Mouse (Mus musculus) adrenal gland, postnatal 14 days (tissue): Measurements from ENCODE around the gene Styx. TPM values are rescaled to one million over a fixed set of nuclear protein-coding genes. Genes with fewer than 3 reads are reported as not detected.
A peak's percentile ranks its signal among the peaks of the same experiment; 100 is the strongest.
"Not testable (repeated sequence)": the region's sequence is repeated elsewhere in the genome, so short reads cannot be mapped to it uniquely, and the experiment has no call there.

Experiments used
- DNase-seq: peaks from one replicate; pipeline ENCODE4 v3.0.0; 2021; ENCODE audit warnings: mixed read lengths
- total RNA-seq: library from RNA; stranded (reverse); gene quantifications from 2 replicates; pipeline ENCODE4 v1.2.3, GENCODE M21; 2021

Gene Styx
- total RNA-seq, 1 experiment from 2014 or later, result 32.3 TPM

DNA sequence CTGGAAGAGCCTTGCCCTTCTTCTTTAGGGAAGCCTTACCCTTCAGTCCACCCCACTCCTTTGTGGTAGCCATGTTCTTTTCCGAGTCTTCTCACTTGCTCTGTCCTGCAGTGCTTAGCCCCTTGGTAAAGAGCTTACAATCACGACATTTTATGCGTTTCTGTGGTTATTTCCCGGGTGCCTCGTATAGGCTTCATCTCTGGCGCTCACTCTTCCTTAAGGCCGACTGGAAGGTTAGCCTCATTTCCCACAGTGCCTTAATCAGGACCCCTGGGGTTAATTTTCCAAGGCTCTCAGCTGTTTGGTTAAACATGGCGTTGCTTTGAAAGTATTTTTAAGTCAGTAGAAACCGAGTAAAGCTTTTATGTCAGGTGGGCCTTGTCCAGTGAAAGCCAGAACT lies 88.5 kb downstream of the Styx start:
- no peak for DNase-seq

DNA sequence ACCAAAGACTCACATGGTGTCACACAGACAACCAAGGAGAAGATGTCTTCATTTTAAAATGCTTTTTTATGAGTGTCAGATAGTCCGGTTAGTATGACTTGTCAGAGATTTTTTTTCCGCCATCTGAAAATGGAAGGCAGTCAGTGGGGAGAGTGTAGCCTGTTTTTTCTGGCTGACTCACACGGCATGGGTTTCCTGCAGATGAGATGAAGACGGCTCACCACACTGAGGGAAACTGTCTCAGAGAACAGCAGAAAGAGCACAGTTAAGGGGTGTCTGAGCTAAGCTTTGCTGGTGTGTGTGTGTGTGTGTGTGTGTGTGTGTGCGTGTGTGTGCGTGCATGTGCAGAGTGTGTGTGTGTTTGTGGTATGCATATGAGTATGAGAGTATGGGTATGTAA lies 90.4 kb downstream of the Styx start:
- DNase-seq, result no peak

DNA sequence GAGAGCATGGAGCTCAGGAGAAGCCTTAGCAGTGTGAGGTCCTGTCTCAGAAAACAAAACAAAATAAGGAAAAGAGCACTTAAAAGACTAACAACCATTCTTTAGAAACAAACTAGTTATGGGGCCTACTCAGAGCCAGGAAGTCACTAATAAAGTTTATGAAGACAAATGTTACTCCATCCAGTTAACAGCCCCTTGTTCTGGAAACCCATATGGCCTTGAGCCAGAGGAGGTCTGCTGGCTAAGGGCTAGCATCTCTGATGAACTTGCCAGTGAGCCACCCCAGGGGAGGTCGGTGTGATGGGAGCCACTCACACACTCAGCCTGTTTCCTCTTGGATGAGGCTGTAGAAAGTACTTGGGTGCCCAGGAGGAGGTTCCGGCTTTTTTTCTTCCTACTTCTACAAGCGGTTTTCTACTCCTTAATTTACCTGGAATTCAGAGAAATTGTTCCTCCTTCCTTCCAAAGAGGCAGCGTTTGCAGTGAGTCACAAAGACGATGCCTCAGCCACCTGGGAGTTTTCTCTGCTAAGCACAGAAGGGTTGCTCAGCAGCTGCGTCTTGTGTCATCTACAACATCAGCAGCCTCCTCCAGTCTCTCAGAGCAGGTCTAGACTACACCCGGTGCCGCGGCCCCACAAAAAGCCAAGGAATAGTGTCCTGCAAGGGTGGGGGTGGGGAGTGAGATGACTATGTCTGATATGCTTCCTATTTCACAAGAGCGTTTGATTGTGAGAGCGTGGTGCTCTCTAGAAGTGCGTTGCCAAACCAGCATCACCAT lies 92.1 kb downstream of the Styx start:
- DNase-seq, result no peak

DNA sequence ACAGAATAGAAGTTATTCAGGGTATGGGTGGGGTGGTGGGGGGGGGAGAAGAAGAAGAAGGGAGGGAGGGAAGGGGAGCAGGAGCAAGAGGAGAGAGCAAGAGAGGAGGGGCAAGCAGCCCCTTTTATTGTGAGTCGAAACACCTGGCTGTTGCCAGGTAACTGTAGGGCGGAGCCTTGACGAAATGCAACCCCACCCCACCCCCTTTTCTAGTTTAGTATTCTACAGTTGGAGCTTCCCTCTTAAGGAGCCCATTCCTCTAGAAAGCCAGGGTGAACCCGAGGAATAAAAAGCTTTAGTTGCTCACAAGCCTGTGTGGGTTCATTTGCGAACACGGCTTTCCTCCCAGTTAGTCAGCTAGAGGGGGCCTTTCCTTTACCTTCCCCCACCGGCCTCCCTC lies 94.0 kb downstream of the Styx start:
- no peak for DNase-seq

DNA sequence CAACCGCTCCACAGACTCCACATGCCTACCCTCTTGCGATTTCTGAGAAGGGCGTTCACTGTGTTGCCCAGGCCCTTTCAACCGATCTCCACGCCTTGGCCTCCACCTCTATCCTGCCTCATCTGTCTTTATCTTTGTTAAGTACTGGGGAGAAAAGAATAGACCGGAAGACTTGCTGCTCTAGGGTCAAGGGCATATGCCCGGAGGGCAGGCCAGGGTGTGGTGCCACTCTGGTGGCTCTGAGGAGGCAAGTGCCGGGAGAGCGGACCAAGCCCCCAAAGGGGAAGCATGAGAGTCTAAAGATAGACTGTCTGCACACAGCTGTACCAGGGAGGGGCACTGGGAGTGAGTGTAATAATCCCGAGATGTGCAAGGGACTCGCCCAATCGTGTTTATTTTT lies 94.6 kb downstream of the Styx start:
- no peak for DNase-seq

DNA sequence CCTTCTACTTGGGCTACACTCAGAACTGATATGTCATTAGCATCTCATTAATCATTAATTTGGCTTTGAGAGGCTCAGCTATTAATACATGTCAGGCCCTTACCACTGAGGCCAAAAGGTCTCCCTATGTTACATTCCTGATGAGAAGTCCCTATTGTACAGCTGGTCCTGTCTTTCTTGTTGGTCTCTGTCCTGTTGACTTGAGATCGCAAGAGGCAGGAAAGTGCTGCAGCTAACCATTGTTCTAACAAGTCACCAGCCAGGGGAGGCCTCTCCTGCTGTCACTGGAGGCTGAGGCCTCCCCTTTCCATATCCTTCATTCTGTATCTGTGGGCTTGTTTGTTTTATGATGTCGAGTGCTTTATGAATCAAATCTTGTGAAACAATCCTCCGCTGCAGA lies 95.9 kb downstream of the Styx start:
- DNase-seq, result no peak

DNA sequence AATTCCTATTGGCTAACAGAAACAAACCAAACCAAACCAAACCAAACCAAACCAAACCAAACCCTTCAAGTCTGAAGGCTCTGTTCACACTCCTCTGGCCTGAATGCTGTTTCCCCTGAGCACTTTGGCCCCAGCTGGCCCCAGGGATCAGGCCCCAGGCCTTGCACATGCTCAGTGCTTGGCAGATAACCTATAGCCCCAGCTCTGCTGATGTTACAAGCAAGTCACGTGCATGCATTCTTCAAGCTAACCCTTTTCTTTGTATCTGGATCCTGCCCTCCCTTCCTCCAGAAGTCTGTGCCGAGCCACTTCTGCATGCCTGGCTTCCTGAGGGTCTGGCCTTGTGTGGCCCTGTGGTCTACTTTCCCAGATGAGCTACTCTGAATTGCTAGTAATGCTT lies 100.2 kb downstream of the Styx start:
- no peak for DNase-seq

DNA sequence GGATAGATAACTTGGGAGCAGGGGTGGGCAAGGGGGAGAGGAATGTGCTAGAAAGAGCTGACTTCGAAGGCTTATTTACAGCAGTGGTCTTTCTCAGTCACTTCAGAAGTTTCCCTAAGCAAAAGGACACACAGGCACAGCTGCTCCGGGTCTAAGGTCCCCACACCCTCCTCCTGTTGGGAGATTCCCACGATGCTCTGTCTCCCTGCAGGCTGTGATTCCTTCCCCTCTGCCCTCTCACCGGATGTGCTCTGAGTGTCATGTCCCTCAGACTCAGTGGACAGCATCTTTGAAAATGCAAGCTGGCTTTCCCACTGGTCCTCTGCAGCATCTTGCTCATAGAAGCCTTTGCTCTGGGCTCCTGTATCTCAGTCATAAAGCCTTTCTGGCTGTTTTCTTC lies 101.3 kb downstream of the Styx start:
- no peak for DNase-seq

DNA sequence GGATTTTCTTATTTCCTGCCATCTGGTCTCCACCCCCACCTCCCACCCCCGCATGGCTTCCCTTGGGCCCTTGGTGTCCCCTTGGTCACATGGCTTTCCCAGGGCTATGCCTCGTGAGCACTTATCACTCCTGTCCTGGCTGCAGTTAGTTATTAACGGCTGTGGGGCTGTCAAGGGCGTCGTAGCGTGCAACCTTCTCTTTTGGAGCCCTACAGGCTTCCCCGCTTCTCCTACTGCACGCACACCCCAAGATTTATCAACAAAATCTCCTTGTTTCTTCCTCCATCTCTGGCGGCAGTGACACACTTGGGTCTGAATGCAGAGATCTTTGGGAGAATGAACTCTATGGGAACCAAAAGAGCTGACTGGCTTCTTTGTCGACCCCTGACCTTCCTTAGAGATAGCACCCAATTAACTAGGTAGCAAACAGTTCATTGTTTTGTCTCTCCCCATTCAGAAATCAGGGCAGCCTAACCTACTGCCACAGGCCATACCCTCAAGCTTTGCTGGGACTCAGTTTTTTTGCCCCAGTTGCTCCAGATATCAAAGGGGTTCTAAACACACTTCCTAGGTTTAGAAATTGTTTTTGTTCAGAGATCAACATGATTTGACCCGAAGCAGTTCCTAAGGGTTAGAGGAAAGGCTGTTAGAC lies 102.1 kb downstream of the Styx start:
- no peak for DNase-seq

DNA sequence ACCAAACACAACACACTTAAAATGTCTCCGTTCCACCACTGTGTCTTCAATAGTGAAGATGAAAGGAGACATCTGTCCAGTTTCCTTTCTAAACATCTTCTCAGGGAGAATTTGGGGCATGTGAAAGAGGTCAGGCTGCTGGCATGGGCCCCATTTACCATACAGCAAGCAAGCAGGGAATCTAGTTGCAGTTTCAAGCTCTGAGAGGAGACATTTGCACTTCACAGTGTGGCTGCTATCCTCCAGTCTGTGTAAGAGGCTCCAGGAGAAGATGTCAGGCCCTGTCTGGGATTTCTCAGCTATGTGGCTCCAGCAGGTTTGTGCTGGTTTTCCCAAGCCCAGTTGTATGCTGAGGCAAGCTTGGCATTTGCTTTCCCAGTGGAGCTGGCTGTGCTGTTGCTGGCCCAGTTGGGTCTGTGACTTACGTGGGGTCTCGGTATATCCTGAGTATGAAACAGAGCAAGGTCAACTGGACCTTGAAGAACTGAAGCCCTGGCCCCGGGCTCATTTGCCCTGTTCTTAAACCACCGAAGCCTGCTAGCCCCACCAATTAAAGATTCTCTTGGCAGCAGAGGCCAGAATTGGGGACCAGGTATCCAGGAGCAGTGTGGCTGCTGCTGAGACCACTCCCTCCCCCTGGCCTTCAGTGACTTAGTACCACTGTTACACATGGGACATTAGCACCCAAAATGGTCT lies 102.8 kb downstream of the Styx start:
- DNase-seq, result no peak

DNA sequence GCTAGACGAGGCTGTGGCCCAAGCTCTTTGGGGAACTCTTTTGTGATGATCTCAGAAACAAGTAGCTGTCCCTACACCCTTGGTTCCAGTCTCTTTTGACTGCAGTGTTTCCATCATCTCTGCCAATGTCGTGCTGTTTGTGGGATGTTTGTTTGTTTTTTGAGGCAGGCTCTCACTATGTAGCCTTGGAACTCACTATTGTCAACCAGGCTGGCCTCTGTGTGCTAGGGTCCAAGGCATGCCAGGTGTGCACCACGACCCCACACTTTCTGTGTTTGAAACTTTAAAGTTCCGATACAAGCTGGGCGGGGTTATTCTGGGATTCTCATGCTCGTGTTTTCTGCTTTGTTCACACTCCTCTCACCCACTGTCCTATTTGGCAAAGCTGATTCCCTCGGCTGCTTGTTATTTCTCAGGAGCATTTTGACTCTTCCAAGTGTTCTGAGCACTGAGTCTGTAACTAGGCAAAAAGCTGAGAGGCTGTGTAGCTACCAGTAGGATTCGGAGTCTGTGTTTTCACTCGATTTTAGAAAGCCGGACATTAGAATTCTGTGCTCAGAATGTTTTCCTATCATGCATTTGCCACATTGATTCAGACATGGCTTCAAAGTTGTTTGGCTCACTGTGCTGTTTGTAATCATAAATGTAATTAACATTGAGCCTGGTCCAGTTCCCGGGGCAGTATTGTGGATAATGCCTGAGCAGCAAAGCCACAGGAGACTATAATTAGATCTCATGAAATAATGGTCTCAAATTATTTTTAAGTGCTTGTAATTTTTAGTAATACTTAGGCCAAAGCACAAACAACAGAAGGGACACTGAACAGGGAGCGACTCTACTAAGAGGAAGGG lies 105.0 kb downstream of the Styx start:
- DNase-seq, result no peak

DNA sequence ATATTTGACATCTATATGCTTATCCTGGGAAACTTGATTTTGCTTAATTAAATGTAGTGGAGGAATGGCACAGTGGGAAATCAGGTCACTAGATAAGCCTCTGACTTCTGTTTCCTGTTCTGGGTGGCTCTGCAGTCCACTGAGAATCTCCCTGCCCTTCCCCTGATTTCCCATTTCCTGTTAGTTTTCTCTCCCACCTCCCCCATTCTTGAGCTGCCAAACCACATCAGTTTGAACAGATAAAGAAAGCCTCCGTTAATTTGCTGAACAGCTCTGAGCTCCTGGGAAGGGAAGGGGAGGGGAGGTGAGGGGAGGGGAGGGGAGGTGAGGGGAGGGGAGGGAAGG lies 105.6 kb downstream of the Styx start:
- no peak for DNase-seq

DNA sequence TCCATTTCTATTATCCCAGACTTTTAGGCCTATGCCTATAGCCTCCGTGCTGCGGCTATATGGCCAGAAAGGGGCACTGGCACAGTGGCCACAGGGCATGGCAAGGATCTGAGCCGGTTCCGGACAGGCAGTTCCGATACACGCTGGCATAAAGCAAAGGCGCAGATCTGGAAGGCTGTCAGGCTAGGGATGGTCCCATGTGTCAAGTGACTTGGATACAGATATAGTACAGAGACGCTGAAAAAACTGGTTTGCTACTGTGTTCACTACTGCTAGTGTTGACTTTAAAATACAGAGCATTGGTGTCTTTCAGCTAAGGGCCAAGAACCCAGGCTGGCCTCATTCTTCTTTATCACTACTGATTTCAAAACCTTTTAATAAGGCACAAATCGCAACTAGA lies 106.1 kb downstream of the Styx start:
- DNase-seq, result no peak

DNA sequence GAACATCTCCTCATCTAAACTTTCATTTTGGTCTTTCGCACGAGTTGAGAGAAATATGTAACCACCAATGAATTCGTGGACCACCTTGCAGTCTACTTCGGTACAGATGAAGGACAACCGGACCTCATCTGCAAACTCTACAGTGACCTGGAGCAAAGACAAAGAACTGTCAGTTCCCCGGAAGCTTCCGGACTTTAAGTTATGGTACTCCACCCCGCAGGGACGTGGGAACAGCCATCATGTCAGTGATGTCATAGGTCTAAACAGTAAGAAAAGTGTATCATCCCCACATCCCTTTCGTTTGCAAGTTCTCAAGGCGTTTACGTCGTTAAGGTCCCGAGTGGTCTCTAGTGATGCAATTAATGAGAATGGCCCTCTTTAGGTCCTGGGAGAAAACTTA lies 109.0 kb downstream of the Styx start:
- DNase-seq, result no peak

DNA sequence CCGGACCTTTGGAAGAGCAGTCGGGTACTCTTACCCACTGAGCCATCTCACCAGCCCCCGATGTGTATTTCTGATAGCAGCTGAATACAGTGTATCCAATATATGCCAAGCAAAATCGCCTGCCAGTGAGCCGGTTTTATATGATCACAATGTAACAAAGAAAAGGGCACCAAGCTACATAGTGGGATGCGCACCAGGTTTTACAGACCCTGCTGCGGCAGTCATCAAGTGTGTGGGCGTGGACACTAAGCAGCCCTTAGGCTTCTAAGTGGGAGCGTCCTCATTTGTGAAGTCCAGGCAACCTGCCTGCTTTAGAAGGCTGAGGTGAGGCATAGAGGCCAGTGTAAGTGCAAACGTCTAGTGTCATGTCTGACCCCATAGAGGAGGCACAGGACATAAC lies 109.6 kb downstream of the Styx start:
- no peak for DNase-seq

DNA sequence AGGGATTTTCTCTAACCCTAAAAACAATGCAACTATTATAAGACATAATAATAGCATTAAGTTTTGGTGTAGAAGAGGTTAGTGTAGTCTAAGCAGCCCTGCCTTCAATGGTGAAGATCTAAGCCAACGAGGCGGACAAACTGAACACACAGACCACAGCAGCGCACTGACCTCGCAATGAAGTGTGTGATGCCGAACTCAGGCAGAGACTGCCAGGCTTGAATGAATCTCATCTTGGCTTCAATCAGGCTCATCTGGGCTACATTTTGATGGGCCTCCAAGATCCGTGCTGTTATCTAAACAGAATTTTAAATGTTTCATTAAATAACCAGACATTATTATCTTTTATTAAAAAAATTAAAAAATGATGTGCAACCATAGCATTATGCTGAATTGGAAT lies 111.1 kb downstream of the Styx start:
- DNase-seq, result no peak

DNA sequence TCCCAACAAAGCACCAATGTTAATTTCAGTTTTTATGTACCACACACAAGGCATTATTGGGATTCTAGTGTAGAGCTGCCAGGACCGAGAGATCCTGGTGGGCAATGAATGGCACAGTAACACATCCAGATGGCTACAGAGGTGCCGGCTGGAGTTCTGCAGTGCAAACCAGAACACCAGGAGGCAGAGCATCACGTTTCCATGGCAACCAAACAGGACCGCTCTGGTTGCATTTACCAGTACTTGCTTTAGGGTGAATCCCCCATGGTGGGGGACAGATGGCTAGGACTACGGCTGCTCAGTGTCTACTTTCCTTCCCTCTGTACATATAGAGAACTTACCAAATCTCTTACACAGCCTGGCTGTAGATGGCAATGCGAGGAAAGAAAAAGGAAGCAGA lies 111.5 kb downstream of the Styx start:
- no peak for DNase-seq

DNA sequence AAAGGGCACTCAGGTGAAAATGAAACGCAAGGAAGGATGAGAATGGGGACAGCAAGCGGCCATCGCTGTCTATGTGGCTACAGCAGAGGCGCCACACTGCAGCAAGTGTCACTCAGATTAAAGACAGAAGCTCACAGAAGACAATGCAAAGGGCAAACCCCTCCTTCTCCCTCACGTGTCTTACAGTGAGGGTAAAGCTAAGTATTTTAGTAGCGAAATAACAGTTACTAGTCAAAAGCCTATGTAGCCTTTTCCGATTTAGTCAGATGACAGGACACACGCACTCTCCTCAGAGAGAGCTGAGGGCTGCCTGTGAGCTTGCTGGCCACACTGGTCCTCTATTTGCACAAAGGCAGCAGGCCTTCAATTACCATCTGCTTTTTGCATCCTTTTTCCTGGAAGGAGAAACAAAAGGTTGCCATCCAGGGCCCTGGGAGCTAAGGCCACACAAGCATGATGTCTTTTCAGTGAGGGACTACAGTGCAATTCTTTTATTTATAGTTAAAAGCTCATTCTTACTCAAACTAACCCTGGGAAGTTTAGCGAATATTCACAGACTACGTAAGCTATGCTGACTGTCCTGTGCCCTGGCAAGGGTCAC lies 112.1 kb downstream of the Styx start:
- DNase-seq, result no peak

DNA sequence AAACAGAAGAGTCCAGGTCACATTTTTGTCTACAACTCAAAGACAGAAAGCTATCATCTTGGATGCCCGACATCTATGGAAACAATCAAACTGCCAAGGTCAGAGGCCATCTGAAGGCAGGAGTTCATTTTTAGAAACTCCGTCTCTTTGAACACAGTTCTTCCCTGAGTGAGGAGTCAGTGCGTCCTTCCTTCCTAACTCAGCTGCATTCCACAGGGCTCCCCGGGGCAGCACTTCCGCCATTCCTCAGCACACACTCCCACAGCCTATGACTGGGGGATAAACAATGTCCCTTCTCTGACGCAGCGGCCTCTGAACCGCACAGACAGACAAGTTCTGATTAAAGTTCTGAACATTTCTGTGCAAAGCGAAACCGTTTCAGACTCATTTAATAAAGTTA lies 112.7 kb downstream of the Styx start:
- peak; percentile 75 for DNase-seq

DNA sequence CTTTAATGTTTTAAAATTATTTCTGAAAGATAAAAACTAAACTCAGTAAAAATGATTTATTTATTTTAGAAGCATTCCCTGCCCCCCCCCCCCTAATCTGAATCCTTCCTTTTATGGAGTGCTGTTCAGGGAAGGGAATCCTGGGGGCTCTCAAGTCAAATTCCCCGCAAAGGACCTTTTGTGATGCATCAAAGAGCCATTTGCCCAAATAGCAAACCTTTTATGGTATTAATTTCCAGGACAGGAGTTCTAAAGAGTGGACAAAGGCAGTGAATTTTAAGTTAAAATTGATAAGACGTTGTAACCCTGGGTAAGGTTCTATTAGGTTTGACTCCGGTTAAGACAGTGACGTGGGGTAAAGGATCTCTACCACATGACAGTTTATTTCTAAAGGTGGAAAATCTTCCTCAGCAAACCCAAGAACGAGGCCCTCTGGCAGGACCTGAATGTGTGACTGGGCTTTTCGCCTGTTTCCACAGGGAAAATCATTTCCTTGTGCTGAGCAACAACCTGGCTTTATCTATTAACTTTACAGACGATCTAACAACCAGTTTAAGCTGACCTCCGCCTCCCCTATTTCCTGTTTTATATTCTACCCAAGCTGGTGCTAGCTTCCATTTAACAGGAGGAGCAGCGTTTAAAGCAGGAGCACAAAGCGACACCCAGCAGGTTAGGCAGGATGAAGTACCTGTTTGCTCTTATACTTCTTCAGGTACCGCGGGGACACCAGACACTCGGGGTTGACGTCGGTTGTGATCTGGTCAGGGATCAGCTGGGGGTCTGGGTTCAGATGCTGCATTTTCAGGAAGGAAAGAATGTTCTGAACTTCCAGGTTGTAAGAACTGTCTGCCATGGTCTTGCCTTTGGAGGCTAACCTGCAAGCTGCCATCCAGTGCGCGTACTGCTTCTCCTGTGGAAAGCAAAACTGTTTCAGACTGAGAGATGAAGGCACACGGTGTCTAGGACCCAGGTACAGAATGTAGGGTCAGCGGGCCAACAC lies 113.4 kb downstream of the Styx start:
- DNase-seq, result no peak

DNA sequence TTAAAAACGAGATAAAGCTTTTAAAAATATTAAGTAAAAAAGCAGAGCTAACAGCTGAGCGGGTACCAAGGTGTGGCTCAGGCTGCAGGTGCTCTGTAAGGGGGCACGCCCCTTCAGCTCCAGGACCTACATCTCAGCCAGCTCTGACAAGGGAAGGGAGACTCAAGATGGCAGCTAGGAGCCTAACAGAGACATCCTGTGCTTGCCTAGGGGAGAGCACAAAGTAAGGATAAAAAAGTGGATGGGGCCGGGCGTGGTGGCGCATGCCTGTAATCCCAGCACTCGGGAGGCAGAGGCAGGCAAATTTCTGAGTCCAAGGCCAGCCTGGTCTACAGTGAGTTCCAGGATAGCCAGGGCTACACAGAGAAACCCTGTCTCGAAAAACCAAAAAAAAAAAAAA lies 115.5 kb downstream of the Styx start:
- DNase-seq, result not testable (repeated sequence)
